Mouse (Mus musculus) G1E-ER4 (cell line): ENCODE measurements around the gene Rpl24. TPM values are rescaled to one million over a fixed set of nuclear protein-coding genes. Genes with fewer than 3 reads are reported as not detected.

Experiments
- GATA1 ChIP-seq: IDR thresholded peaks from one replicate; pipeline ENCODE4 v1.8.0; 2012; ENCODE audit warnings: low read length, inconsistent platforms
- polyA plus RNA-seq: library from polyadenylated mRNA; stranded (reverse); fragments of >175 nt; gene quantifications from 2 replicates; pipeline ENCODE4 v1.2.3, GENCODE M21; 2012

Rpl24 gene
- 47.2 and 97.6 TPM in 2 replicates for polyA plus RNA-seq

GRCm38 (mm10) chr16:55966212-55966871 lies at the start of gene Rpl24:
Gene Rpl24 (plus strand): TSS chr16:55966275.
- TF ChIP-seq GATA1: no peak

GRCm38 (mm10) chr16:55922079-55922478 lies 44.0 kb upstream of the Rpl24 start:
- no peak for TF ChIP-seq GATA1

GRCm38 (mm10) chr16:55924010-55924409 lies 42.1 kb upstream of the Rpl24 start:
- TF ChIP-seq GATA1: no peak

GRCm38 (mm10) chr16:55933681-55934343 lies 32.3 kb upstream of the Rpl24 start:
- no peak for TF ChIP-seq GATA1

- no peak for TF ChIP-seq GATA1
Measured at GRCm38 (mm10) chr16:55934453-55935037, 31.5 kb upstream of the Rpl24 start, which contains the start of gene Cep97. Gene Cep97 (minus strand): TSS chr16:55934855.

GRCm38 (mm10) chr16:55938761-55939160 lies 27.3 kb upstream of the Rpl24 start:
- no peak for TF ChIP-seq GATA1

GRCm38 (mm10) chr16:55939703-55940102 lies 26.4 kb upstream of the Rpl24 start:
- no peak for TF ChIP-seq GATA1

GRCm38 (mm10) chr16:55940781-55941180 lies 25.3 kb upstream of the Rpl24 start:
- no peak for TF ChIP-seq GATA1

GRCm38 (mm10) chr16:55947266-55947665 lies 18.8 kb upstream of the Rpl24 start:
- no peak for TF ChIP-seq GATA1

- TF ChIP-seq GATA1: no peak
Measured at GRCm38 (mm10) chr16:55948963-55949362, 17.1 kb upstream of the Rpl24 start.

- no peak for TF ChIP-seq GATA1
Measured at GRCm38 (mm10) chr16:55950462-55950861, 15.6 kb upstream of the Rpl24 start.

- no peak for TF ChIP-seq GATA1
Measured at GRCm38 (mm10) chr16:55950946-55951678, 15.0 kb upstream of the Rpl24 start.

- no peak for TF ChIP-seq GATA1
Measured at GRCm38 (mm10) chr16:55951679-55952327, 14.3 kb upstream of the Rpl24 start.

- no peak for TF ChIP-seq GATA1
Measured at GRCm38 (mm10) chr16:55952771-55953170, 13.3 kb upstream of the Rpl24 start.
